Mouse (Mus musculus) embryonic facial prominence, embryonic 11.5 days (tissue): ENCODE measurements around the gene Vcp. TPM values are rescaled to one million over a fixed set of nuclear protein-coding genes. Genes with fewer than 3 reads are reported as not detected.

ENCODE experiments used
- ATAC-seq: fragments of 200-750 bp; cut with Nextera tagmentation; replicated peaks from 2 replicates; pipeline ENCODE4 v1.8.0; 2017; ENCODE audit warnings: low read depth; ENCODE audit not compliant: insufficient number of reproducible peaks, low FRiP score, low TSS enrichment
- DNase-seq: peaks from one replicate; pipeline ENCODE4 v3.0.0-alpha.2; 2015; ENCODE audit warnings: low spot score
- H3K27ac ChIP-seq: fragments of 300-500 bp; sonication (generic); replicated peaks from 2 replicates; pipeline ENCODE4 v1.5.1; 2014; ENCODE audit warnings: mild to moderate bottlenecking, low read depth, low read length, control low read depth
- H3K27me3 ChIP-seq: fragments of 300-500 bp; sonication (generic); 2 replicates; pipeline ENCODE4 v1.6.1; 2014; ENCODE audit warnings: mild to moderate bottlenecking, low read length, moderate library complexity, mixed read lengths; ENCODE audit not compliant: control insufficient read depth, insufficient read depth
- H3K36me3 ChIP-seq: fragments of 300-500 bp; sonication (generic); replicated peaks from 2 replicates; pipeline ENCODE4 v1.6.1; 2014; ENCODE audit warnings: low read depth, mild to moderate bottlenecking, low read length, moderate library complexity, mixed read lengths; ENCODE audit not compliant: control insufficient read depth, insufficient read depth
- H3K4me1 ChIP-seq: fragments of 300-500 bp; sonication (generic); 2 replicates; pipeline ENCODE4 v1.6.1; 2014; ENCODE audit warnings: low read length, mixed read lengths; ENCODE audit not compliant: control insufficient read depth, insufficient read depth
- H3K4me2 ChIP-seq: fragments of 300-500 bp; sonication (generic); 2 replicates; pipeline ENCODE4 v1.6.1; 2014; ENCODE audit warnings: low read depth, mild to moderate bottlenecking, control low read depth, low read length, moderate library complexity
- H3K4me3 ChIP-seq: fragments of 300-500 bp; sonication (generic); 2 replicates; pipeline ENCODE4 v1.5.1; 2014; ENCODE audit warnings: low read depth, low read length, control low read depth
- H3K9ac ChIP-seq: fragments of 300-500 bp; sonication (generic); replicated peaks from 2 replicates; pipeline ENCODE4 v1.6.1; 2014; ENCODE audit warnings: mild to moderate bottlenecking, control low read depth, low read length
- H3K9me3 ChIP-seq: fragments of 300-500 bp; sonication (generic); replicated peaks from 2 replicates; pipeline ENCODE4 v1.6.1; 2016; ENCODE audit warnings: mild to moderate bottlenecking, low read length, inconsistent platforms, mixed read lengths; ENCODE audit not compliant: control insufficient read depth
- WGBS: fragments of 180-500 bp; shearing (Covaris S2); extraction: QIAGEN DNeasy Blood & Tissue Kit; methylation state at CpG from one replicate; pipeline ENCODE4 v1.1.7; 2014; 5-methylcytosine and 5-hydroxymethylcytosine counted together
- polyA plus RNA-seq: library from polyadenylated mRNA; unstranded; fragments of >200 nt; fragmentation: Nextera tagmentation; extraction: Ambion mirVana; gene quantifications from 2 replicates; pipeline ENCODE4 v1.2.1, GENCODE M21; 2014

The Vcp gene
- polyA plus RNA-seq, 1 experiment from 2014 or later, result 688 TPM

DNA sequence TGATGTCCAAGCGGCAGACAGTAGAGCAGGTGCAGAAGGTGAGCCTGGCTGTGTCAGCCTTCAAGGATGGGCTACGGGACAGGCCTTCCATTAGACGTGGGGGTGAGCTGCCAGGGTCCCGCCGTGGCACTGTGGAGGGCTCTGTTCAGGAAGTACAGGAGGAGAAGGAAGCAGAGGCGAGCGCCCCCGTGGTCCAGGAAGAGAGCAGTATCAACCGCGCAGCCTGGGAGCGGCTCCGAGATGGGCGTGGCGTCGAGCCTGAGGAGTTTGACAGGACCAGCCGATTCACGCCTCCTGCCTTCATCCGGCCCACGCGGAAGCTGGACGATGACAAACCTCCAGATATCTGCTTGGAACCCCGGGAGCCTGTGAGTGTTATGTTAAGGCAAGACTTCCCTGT lies 66.7 kb downstream of the Vcp start:
- H3K4me2 ChIP-seq, result peak overlapping the region; percentile 14
- no peaks in the 10 kb centered on the region for H3K36me3 ChIP-seq
- ATAC-seq (no peak), DNase-seq (peak; percentile 58)
- no peaks in the 10 kb centered on the region for H3K4me1 ChIP-seq
- H3K9me3 ChIP-seq, result no peaks in the 10 kb centered on the region
- no peaks in the 10 kb centered on the region for H3K27me3 ChIP-seq
- H3K4me3 ChIP-seq, result no peak overlapping the region
- H3K9ac ChIP-seq, result no peak overlapping the region
- 13% methylated on average over 22 of the region's 22 CpGs for WGBS
- H3K27ac ChIP-seq, result no peak overlapping the region

DNA sequence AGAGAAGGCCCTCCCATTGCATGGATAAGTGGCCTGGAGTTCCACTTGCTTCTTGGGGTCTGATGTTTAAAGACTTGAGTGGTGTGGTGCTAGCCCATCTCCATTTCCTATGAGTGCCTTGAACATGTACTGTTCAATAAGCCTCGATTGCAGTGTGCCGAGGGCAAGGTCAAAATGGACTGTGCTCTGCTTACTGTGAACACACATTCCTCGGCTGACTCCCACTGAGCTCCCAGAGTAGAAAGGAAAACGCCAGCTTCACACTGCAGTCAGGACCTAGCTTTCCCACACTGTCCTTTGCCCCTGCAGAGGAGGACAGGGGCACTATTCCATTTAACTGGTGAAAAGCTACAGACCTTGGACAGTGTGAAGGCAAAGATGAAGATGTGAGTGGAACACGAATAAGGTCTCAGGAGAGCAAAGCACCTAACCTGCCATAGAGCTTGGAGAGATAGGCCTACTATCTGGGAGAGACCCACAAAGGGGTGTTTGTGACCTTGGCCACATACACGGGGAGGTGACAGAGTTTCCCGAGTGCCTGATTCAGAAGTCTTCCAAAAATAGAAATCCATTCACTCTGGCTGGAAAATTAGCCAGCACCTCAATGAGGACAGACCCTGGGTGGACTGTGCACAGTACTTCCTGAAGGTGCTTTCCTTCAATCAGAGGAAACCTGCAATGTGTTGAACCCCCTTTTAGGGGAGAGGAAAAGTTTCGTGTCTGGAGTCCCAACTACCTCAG lies 67.9 kb downstream of the Vcp start:
- DNase-seq (no peak), ATAC-seq (no peak)
- Histone ChIP-seq H3K36me3 (no peaks in the 10 kb centered on the region), H3K27me3 (no peaks in the 10 kb centered on the region), H3K4me3 (no peak overlapping the region), H3K4me2 (no peak overlapping the region), H3K27ac (no peak overlapping the region), H3K9me3 (no peaks in the 10 kb centered on the region), H3K4me1 (no peaks in the 10 kb centered on the region), H3K9ac (no peak overlapping the region)
- WGBS, result 67% methylated on average over 8 of the region's 8 CpGs

Other genes starting within 250 kb of the Vcp start
- not detected in 2 replicates for gene Ccl19, start 243.9 kb downstream of the Vcp start, polyA plus RNA-seq
- 3.6 and 9.3 TPM in 2 replicates for gene Ccl21a, start 226.5 kb downstream of the Vcp start, polyA plus RNA-seq
- gene Fam205a1, start 146.6 kb downstream of the Vcp start, polyA plus RNA-seq, result not detected in 2 replicates
- 0.20 and 0.25 TPM in 2 replicates for gene Gm12394, start 143.7 kb downstream of the Vcp start, polyA plus RNA-seq
- gene Fam205c, start 126.3 kb downstream of the Vcp start, polyA plus RNA-seq, result not detected in 2 replicates
- gene Phf24, start 83.8 kb downstream of the Vcp start, polyA plus RNA-seq, result 0.43 and 0.80 TPM in 2 replicates
- 8.6 and 9.7 TPM in 2 replicates for gene Dnajb5, start 50.7 kb downstream of the Vcp start, polyA plus RNA-seq
- 0.70 and 0.76 TPM in 2 replicates for gene 1700022I11Rik, start 30.9 kb downstream of the Vcp start, polyA plus RNA-seq
- gene Fancg, start 10.0 kb upstream of the Vcp start, polyA plus RNA-seq, result 19.7 and 22.7 TPM in 2 replicates
- gene Pigo, start 25.3 kb upstream of the Vcp start, polyA plus RNA-seq, result 17.3 and 18.8 TPM in 2 replicates
- 410 TPM in 2 replicates for gene Stoml2, start 31.2 kb upstream of the Vcp start, polyA plus RNA-seq
- gene Fam214b, start 45.7 kb upstream of the Vcp start, polyA plus RNA-seq, result 8.7 and 9.6 TPM in 2 replicates
- gene Unc13b, start 58.4 kb upstream of the Vcp start, polyA plus RNA-seq, result 4.1 and 6.1 TPM in 2 replicates